Mouse (Mus musculus) T-helper 1 cell (primary cell): ENCODE results near the gene Cab39.

Source experiments
- in situ Hi-C: fragments of 300-600 bp; cut with MboI, MseI; formaldehyde crosslinking; loops from one replicate; pipeline ENCODE4 v1.15.1; 2025; ENCODE audit warnings: high pct_unique_total_duplicates

The Cab39 gene

GRCm38 (mm10) chr1:85842251-85842650 lies 49.0 kb downstream of the Cab39 start:
- in situ Hi-C loops = no loop called here

- in situ Hi-C loops = no loop called here
Measured at GRCm38 (mm10) chr1:85843291-85843863, 50.1 kb downstream of the Cab39 start.

GRCm38 (mm10) chr1:85844981-85845380 lies 51.7 kb downstream of the Cab39 start:
- in situ Hi-C loops = no loop called here

GRCm38 (mm10) chr1:85845476-85845875 lies 52.2 kb downstream of the Cab39 start:
- in situ Hi-C loops = no loop called here

- in situ Hi-C loops = no loop called here
Measured at GRCm38 (mm10) chr1:85849016-85849415, 55.8 kb downstream of the Cab39 start.

GRCm38 (mm10) chr1:85850851-85851250 lies 57.6 kb downstream of the Cab39 start:
- in situ Hi-C loops = loop anchor here (5.0 kb wide), 2 partner anchors 46 to 156 kb away; no protein-coding TSS in a partner anchor

- in situ Hi-C loops = loop anchor here (5.0 kb wide), 2 partner anchors 44 to 154 kb away; no protein-coding TSS in a partner anchor
Measured at GRCm38 (mm10) chr1:85852996-85853689, 59.9 kb downstream of the Cab39 start.

GRCm38 (mm10) chr1:85853865-85854264 lies 60.6 kb downstream of the Cab39 start:
- in situ Hi-C loops = loop anchor here (5.0 kb wide), 2 partner anchors 43 to 153 kb away; no protein-coding TSS in a partner anchor

GRCm38 (mm10) chr1:85854475-85854874 lies 61.2 kb downstream of the Cab39 start:
- in situ Hi-C loops = loop anchor here (5.0 kb wide), 2 partner anchors 43 to 153 kb away; no protein-coding TSS in a partner anchor

- in situ Hi-C loops = no loop called here
Measured at GRCm38 (mm10) chr1:85856266-85856665, 63.0 kb downstream of the Cab39 start.

GRCm38 (mm10) chr1:85857261-85857754 lies 64.1 kb downstream of the Cab39 start:
- in situ Hi-C loops = no loop called here

GRCm38 (mm10) chr1:85864383-85864782 lies 71.1 kb downstream of the Cab39 start:
- in situ Hi-C loops = no loop called here

GRCm38 (mm10) chr1:85870001-85870400 lies 76.8 kb downstream of the Cab39 start:
- in situ Hi-C loops = no loop called here

GRCm38 (mm10) chr1:85870546-85870945 lies 77.3 kb downstream of the Cab39 start:
- in situ Hi-C loops = no loop called here

GRCm38 (mm10) chr1:85882003-85882402 lies 88.8 kb downstream of the Cab39 start:
- in situ Hi-C loops = no loop called here

GRCm38 (mm10) chr1:85887221-85887620 lies 94.0 kb downstream of the Cab39 start:
- in situ Hi-C loops = no loop called here

GRCm38 (mm10) chr1:85894231-85894747 lies 101.0 kb downstream of the Cab39 start, which contains the start of gene Itm2c:
Gene Itm2c, plus strand, starts transcription at chr1:85894281.
- in situ Hi-C loops = no loop called here

- in situ Hi-C loops = loop anchor here (5.0 kb wide), 1 partner anchor 43 kb away; no protein-coding TSS in a partner anchor
Measured at GRCm38 (mm10) chr1:85894748-85895360, 101.6 kb downstream of the Cab39 start.

- in situ Hi-C loops = loop anchor here (5.0 kb wide), 1 partner anchor 43 kb away; no protein-coding TSS in a partner anchor
Measured at GRCm38 (mm10) chr1:85895391-85895837, 102.2 kb downstream of the Cab39 start.

GRCm38 (mm10) chr1:85896110-85896509 lies 102.9 kb downstream of the Cab39 start:
- in situ Hi-C loops = loop anchor here (5.0 kb wide), 1 partner anchor 44 kb away; no protein-coding TSS in a partner anchor

- in situ Hi-C loops = loop anchor here (5.0 kb wide), 1 partner anchor 45 kb away; no protein-coding TSS in a partner anchor
Measured at GRCm38 (mm10) chr1:85896781-85897700, 103.8 kb downstream of the Cab39 start.
